Mouse (Mus musculus) spleen, postnatal 36 days (tissue): ENCODE results near the gene Trim14.

ENCODE experiments used
- DNase-seq, 2 experiments: peaks; one replicate each; pipeline ENCODE4 v3.0.0; 2022; ENCODE audit warnings: low spot score in 2 of 2, mixed read lengths in 1 of 2

The Trim14 gene

GRCm38 (mm10) chr4:46562037-46562436 is 26.1 kb upstream of the Trim14 start:
- DNase-seq, result no peak

- no peak for DNase-seq
These were observed 24.2 kb upstream of the Trim14 start for GRCm38 (mm10) chr4:46560069-46560705.

- no peak for DNase-seq
These were observed 23.0 kb upstream of the Trim14 start for GRCm38 (mm10) chr4:46558672-46559667.

GRCm38 (mm10) chr4:46556933-46557332 is 21.0 kb upstream of the Trim14 start:
- DNase-seq, result no peak

GRCm38 (mm10) chr4:46555762-46556161 is 19.8 kb upstream of the Trim14 start:
- DNase-seq, result peak; percentile 55 to 57

GRCm38 (mm10) chr4:46554295-46555069 is 18.5 kb upstream of the Trim14 start:
- peak; percentile 83 to 89 for DNase-seq

- peak; percentile 53 to 57 for DNase-seq
These were observed 17.9 kb upstream of the Trim14 start for GRCm38 (mm10) chr4:46553864-46554263.

- peak in 1 of 2 experiments; percentile 28 for DNase-seq
These were observed 14.5 kb upstream of the Trim14 start for GRCm38 (mm10) chr4:46550406-46550805.

GRCm38 (mm10) chr4:46549979-46550378 is 14.0 kb upstream of the Trim14 start:
- DNase-seq, result peak; percentile 61 to 65

GRCm38 (mm10) chr4:46546709-46547108 is 10.8 kb upstream of the Trim14 start:
- peak; percentile 66 to 67 for DNase-seq

GRCm38 (mm10) chr4:46545498-46545897 is 9.6 kb upstream of the Trim14 start:
- DNase-seq, result no peak

GRCm38 (mm10) chr4:46544313-46544712 is 8.4 kb upstream of the Trim14 start:
- DNase-seq, result peak; percentile 56 to 70

- DNase-seq, result no peak
These were observed 7.6 kb upstream of the Trim14 start for GRCm38 (mm10) chr4:46543366-46544050.

- no peak for DNase-seq
These were observed 5.8 kb upstream of the Trim14 start for GRCm38 (mm10) chr4:46541707-46542106.

GRCm38 (mm10) chr4:46539167-46539566 is 3.2 kb upstream of the Trim14 start:
- no peak for DNase-seq

GRCm38 (mm10) chr4:46535094-46535830 is 679 bp downstream of the Trim14 start:
- peak; percentile 73 to 76 for DNase-seq

- DNase-seq, result peak in 1 of 2 experiments; percentile 40
These were observed 1.8 kb downstream of the Trim14 start for GRCm38 (mm10) chr4:46533934-46534720.

GRCm38 (mm10) chr4:46532926-46533325 is 3.0 kb downstream of the Trim14 start:
- DNase-seq, result no peak

- no peak for DNase-seq
These were observed 3.4 kb downstream of the Trim14 start for GRCm38 (mm10) chr4:46532511-46532910.

- DNase-seq, result no peak
These were observed 6.2 kb downstream of the Trim14 start for GRCm38 (mm10) chr4:46529722-46530121.
